Mouse (Mus musculus) midbrain, embryonic 13.5 days (tissue): ENCODE measurements at regions not wholly inside any gene's neighbourhood (a gene's known extent, or its start where the extent isn't known, plus 50 kb on each side); places are given as distances from the start of the nearest gene placed in this dataset.

Experiments
- ATAC-seq: fragments of 200-750 bp; cut with Nextera tagmentation; 2 replicates; pipeline ENCODE4 v1.8.0; 2017; ENCODE audit warnings: mild to moderate bottlenecking, moderate TSS enrichment, moderate library complexity
- H3K27ac ChIP-seq: fragments of 300-500 bp; sonication (generic); 2 replicates; pipeline ENCODE4 v1.5.1; 2015; ENCODE audit warnings: inconsistent platforms, mild to moderate bottlenecking, moderate library complexity
- H3K27me3 ChIP-seq: fragments of 300-500 bp; sonication (generic); 2 replicates; pipeline ENCODE4 v1.6.1; 2015; ENCODE audit warnings: mild to moderate bottlenecking, inconsistent platforms
- H3K36me3 ChIP-seq: fragments of 300-500 bp; sonication (generic); 2 replicates; pipeline ENCODE4 v1.6.1; 2015; ENCODE audit warnings: mild to moderate bottlenecking, inconsistent platforms
- H3K4me1 ChIP-seq: fragments of 300-500 bp; sonication (generic); replicated peaks from 2 replicates; pipeline ENCODE4 v1.6.1; 2015; ENCODE audit warnings: inconsistent platforms
- H3K4me2 ChIP-seq: fragments of 300-500 bp; sonication (generic); replicated peaks from 2 replicates; pipeline ENCODE4 v1.6.1; 2015; ENCODE audit warnings: moderate library complexity, mild to moderate bottlenecking, inconsistent platforms
- H3K4me3 ChIP-seq: fragments of 300-500 bp; sonication (generic); replicated peaks from 2 replicates; pipeline ENCODE4 v1.5.1; 2015; ENCODE audit warnings: mild to moderate bottlenecking, inconsistent platforms
- H3K9ac ChIP-seq: fragments of 300-500 bp; sonication (generic); replicated peaks from 2 replicates; pipeline ENCODE4 v1.6.1; 2015; ENCODE audit warnings: mild to moderate bottlenecking, inconsistent platforms
- H3K9me3 ChIP-seq: fragments of 300-500 bp; sonication (generic); 2 replicates; pipeline ENCODE4 v1.6.1; 2016; ENCODE audit warnings: mild to moderate bottlenecking, inconsistent platforms
- WGBS: fragments of 180-500 bp; shearing (Covaris S2); methylation state at CpG from one replicate; pipeline ENCODE4 v1.1.7; 2015; 5-methylcytosine and 5-hydroxymethylcytosine counted together

- Histone ChIP-seq H3K9me3 (no peaks in the 10 kb centered on the region), H3K4me3 (no peak overlapping the region), H3K36me3 (no peaks in the 10 kb centered on the region), H3K4me1 (no peaks in the 10 kb centered on the region), H3K27ac (no peak overlapping the region), H3K27me3 (no peaks in the 10 kb centered on the region), H3K9ac (no peak overlapping the region), H3K4me2 (no peak overlapping the region)
- 95% methylated on average over 2 of the region's 2 CpGs for WGBS
- ATAC-seq, result no peak
Observed at GRCm38 (mm10) chr8:116083156-116083555, 375.6 kb upstream of the Maf start.

- Histone ChIP-seq H3K27me3 (no peaks in the 10 kb centered on the region), H3K9ac (no peak overlapping the region), H3K36me3 (no peaks in the 10 kb centered on the region), H3K27ac (no peak overlapping the region), H3K9me3 (no peaks in the 10 kb centered on the region), H3K4me3 (no peak overlapping the region), H3K4me1 (no peaks in the 10 kb centered on the region), H3K4me2 (no peak overlapping the region)
- 75% methylated on average over 5 of the region's 5 CpGs for WGBS
- ATAC-seq, result no peak
Observed at GRCm38 (mm10) chr8:116078849-116079407, 371.3 kb upstream of the Maf start.

- no peak overlapping the region for H3K9ac ChIP-seq
- H3K27me3 ChIP-seq, result no peaks in the 10 kb centered on the region
- H3K36me3 ChIP-seq, result no peaks in the 10 kb centered on the region
- no peak overlapping the region for H3K27ac ChIP-seq
- H3K4me3 ChIP-seq, result no peak overlapping the region
- H3K9me3 ChIP-seq, result no peaks in the 10 kb centered on the region
- WGBS, result 88% methylated on average over 7 of the region's 7 CpGs
- no peak for ATAC-seq
- no peak overlapping the region for H3K4me2 ChIP-seq
- H3K4me1 ChIP-seq, result no peaks in the 10 kb centered on the region
Observed at GRCm38 (mm10) chr8:116071497-116071896, 363.9 kb upstream of the Maf start.

GRCm38 (mm10) chr8:116069538-116069937, 361.9 kb upstream of the Maf start:
- H3K36me3 ChIP-seq, result no peaks in the 10 kb centered on the region
- H3K4me2 ChIP-seq, result no peak overlapping the region
- no peak for ATAC-seq
- H3K4me1 ChIP-seq, result no peaks in the 10 kb centered on the region
- no peak overlapping the region for H3K27ac ChIP-seq
- no peak overlapping the region for H3K4me3 ChIP-seq
- no peaks in the 10 kb centered on the region for H3K27me3 ChIP-seq
- no peaks in the 10 kb centered on the region for H3K9me3 ChIP-seq
- H3K9ac ChIP-seq, result no peak overlapping the region
- 89% methylated on average over 3 of the region's 3 CpGs for WGBS

- no peaks in the 10 kb centered on the region for H3K9me3 ChIP-seq
- H3K27me3 ChIP-seq, result no peaks in the 10 kb centered on the region
- H3K27ac ChIP-seq, result no peak overlapping the region
- no peak for ATAC-seq
- no peaks in the 10 kb centered on the region for H3K4me1 ChIP-seq
- H3K9ac ChIP-seq, result no peak overlapping the region
- WGBS, result 97% methylated on average over 5 of the region's 5 CpGs
- H3K4me2 ChIP-seq, result no peak overlapping the region
- no peaks in the 10 kb centered on the region for H3K36me3 ChIP-seq
- H3K4me3 ChIP-seq, result no peak overlapping the region
Observed at GRCm38 (mm10) chr8:116067978-116068375, 360.4 kb upstream of the Maf start.

- Histone ChIP-seq H3K9ac (no peak overlapping the region), H3K27ac (no peak overlapping the region), H3K4me2 (no peak overlapping the region), H3K9me3 (no peaks in the 10 kb centered on the region), H3K36me3 (no peaks in the 10 kb centered on the region), H3K4me1 (no peaks in the 10 kb centered on the region), H3K4me3 (no peak overlapping the region), H3K27me3 (no peaks in the 10 kb centered on the region)
- 93% methylated on average over 9 of the region's 9 CpGs for WGBS
- no peak for ATAC-seq
Observed at GRCm38 (mm10) chr8:116067182-116067977, 359.8 kb upstream of the Maf start.

- no peaks in the 10 kb centered on the region for H3K36me3 ChIP-seq
- no peaks in the 10 kb centered on the region for H3K27me3 ChIP-seq
- no peak overlapping the region for H3K9ac ChIP-seq
- H3K9me3 ChIP-seq, result no peaks in the 10 kb centered on the region
- no peak overlapping the region for H3K27ac ChIP-seq
- no peaks in the 10 kb centered on the region for H3K4me1 ChIP-seq
- no peak overlapping the region for H3K4me2 ChIP-seq
- no peak for ATAC-seq
- no peak overlapping the region for H3K4me3 ChIP-seq
- 88% methylated on average over 7 of the region's 7 CpGs for WGBS
Observed at GRCm38 (mm10) chr8:116065871-116066270, 358.3 kb upstream of the Maf start.

GRCm38 (mm10) chr8:116065327-116065726, 357.7 kb upstream of the Maf start:
- no peak overlapping the region for H3K4me2 ChIP-seq
- no peak overlapping the region for H3K9ac ChIP-seq
- no peaks in the 10 kb centered on the region for H3K36me3 ChIP-seq
- no peaks in the 10 kb centered on the region for H3K4me1 ChIP-seq
- no peaks in the 10 kb centered on the region for H3K9me3 ChIP-seq
- no peaks in the 10 kb centered on the region for H3K27me3 ChIP-seq
- H3K4me3 ChIP-seq, result no peak overlapping the region
- H3K27ac ChIP-seq, result no peak overlapping the region
- no peak for ATAC-seq
- 90% methylated on average over 7 of the region's 7 CpGs for WGBS

- no peak overlapping the region for H3K4me2 ChIP-seq
- no peak overlapping the region for H3K27ac ChIP-seq
- no peak overlapping the region for H3K9ac ChIP-seq
- H3K36me3 ChIP-seq, result no peaks in the 10 kb centered on the region
- H3K4me1 ChIP-seq, result no peaks in the 10 kb centered on the region
- ATAC-seq, result no peak
- WGBS, result 91% methylated on average over 11 of the region's 11 CpGs
- H3K4me3 ChIP-seq, result no peak overlapping the region
- H3K27me3 ChIP-seq, result no peaks in the 10 kb centered on the region
- H3K9me3 ChIP-seq, result no peaks in the 10 kb centered on the region
Observed at GRCm38 (mm10) chr8:116064562-116064961, 357.0 kb upstream of the Maf start.

- no peak for ATAC-seq
- Histone ChIP-seq H3K9me3 (no peaks in the 10 kb centered on the region), H3K36me3 (no peaks in the 10 kb centered on the region), H3K9ac (no peak overlapping the region), H3K4me1 (no peaks in the 10 kb centered on the region), H3K4me2 (no peak overlapping the region), H3K27ac (no peak overlapping the region), H3K4me3 (no peak overlapping the region), H3K27me3 (peaks cover 1% of the 10 kb centered on the region)
- WGBS, result 88% methylated on average over 5 of the region's 5 CpGs
Observed at GRCm38 (mm10) chr8:116063541-116063940, 355.9 kb upstream of the Maf start.

GRCm38 (mm10) chr8:116053483-116053882, 345.9 kb upstream of the Maf start:
- H3K4me1 ChIP-seq, result peaks cover 20% of the 10 kb centered on the region
- H3K4me3 ChIP-seq, result no peak overlapping the region
- H3K27me3 ChIP-seq, result peaks cover 62% of the 10 kb centered on the region
- H3K4me2 ChIP-seq, result no peak overlapping the region
- H3K27ac ChIP-seq, result peak overlapping the region; percentile 33; the same call in 1 of the 2 replicates
- H3K36me3 ChIP-seq, result no peaks in the 10 kb centered on the region
- no peaks in the 10 kb centered on the region for H3K9me3 ChIP-seq
- 4% methylated on average over 7 of the region's 7 CpGs for WGBS
- peak; percentile 87 for ATAC-seq
- no peak overlapping the region for H3K9ac ChIP-seq

- Histone ChIP-seq H3K27me3 (peaks cover 58% of the 10 kb centered on the region), H3K9ac (no peak overlapping the region), H3K27ac (peak overlapping the region; percentile 33; the same call in 1 of the 2 replicates), H3K4me3 (no peak overlapping the region), H3K4me2 (no peak overlapping the region), H3K4me1 (peaks cover 20% of the 10 kb centered on the region), H3K36me3 (no peaks in the 10 kb centered on the region), H3K9me3 (no peaks in the 10 kb centered on the region)
- no peak; the same call in 1 of the 2 replicates for ATAC-seq
- 45% methylated on average over 6 of the region's 6 CpGs for WGBS
Observed at GRCm38 (mm10) chr8:116053043-116053442, 345.4 kb upstream of the Maf start.
